Mouse (Mus musculus) liver, postnatal 0 days (tissue): ENCODE results near the gene Rp2. TPM values are rescaled to one million over a fixed set of nuclear protein-coding genes. Genes with fewer than 3 reads are reported as not detected.

Experiments used
- ATAC-seq: fragments of 200-750 bp; cut with Nextera tagmentation; 2 replicates; pipeline ENCODE4 v1.8.0; 2017; ENCODE audit warnings: mild to moderate bottlenecking, moderate library complexity
- DNase-seq: peaks from one replicate; pipeline ENCODE4 v3.0.0-alpha.2; 2016
- H3K27ac ChIP-seq: fragments of 300-500 bp; sonication (generic); 2 replicates; pipeline ENCODE4 v1.5.1; 2014; ENCODE audit warnings: antibody characterized with exemption, moderate library complexity, mild to moderate bottlenecking, low read depth
- H3K27me3 ChIP-seq: fragments of 300-500 bp; sonication (generic); 2 replicates; pipeline ENCODE4 v1.6.1; 2014; ENCODE audit warnings: low read length, control low read depth, mixed read lengths; ENCODE audit not compliant: insufficient read depth
- H3K36me3 ChIP-seq: fragments of 300-500 bp; sonication (generic); replicated peaks from 2 replicates; pipeline ENCODE4 v1.6.1; 2014; ENCODE audit warnings: mild to moderate bottlenecking, control low read depth, low read length, moderate library complexity, mixed read lengths; ENCODE audit not compliant: insufficient read depth
- H3K4me1 ChIP-seq: fragments of 300-500 bp; sonication (generic); 2 replicates; pipeline ENCODE4 v1.6.1; 2014; ENCODE audit warnings: antibody characterized with exemption, mild to moderate bottlenecking, control low read depth; ENCODE audit not compliant: insufficient read depth
- H3K4me2 ChIP-seq: fragments of 300-500 bp; sonication (generic); 2 replicates; pipeline ENCODE4 v1.6.1; 2014; ENCODE audit warnings: low read depth, mild to moderate bottlenecking, low read length, moderate library complexity, mixed read lengths
- H3K4me3 ChIP-seq: fragments of 300-500 bp; sonication (generic); 2 replicates; pipeline ENCODE4 v1.5.1; 2014; ENCODE audit warnings: low read depth, low read length
- H3K9ac ChIP-seq: fragments of 300-500 bp; sonication (generic); replicated peaks from 2 replicates; pipeline ENCODE4 v1.6.1; 2014; ENCODE audit warnings: mild to moderate bottlenecking, moderate library complexity
- H3K9me3 ChIP-seq: fragments of 300-500 bp; sonication (generic); 2 replicates; pipeline ENCODE4 v1.6.1; 2016; ENCODE audit warnings: mild to moderate bottlenecking, control low read depth, low read length, mixed read lengths
- CTCF ChIP-seq: sonication (generic); IDR thresholded peaks from 2 replicates; pipeline ENCODE4 v1.5.1; 2016; ENCODE audit warnings: antibody characterized with exemption, low read depth
- EP300 ChIP-seq: IDR thresholded peaks from 2 replicates; pipeline ENCODE4 v1.6.1; 2016; ENCODE audit warnings: antibody characterized with exemption, low read depth, mild to moderate bottlenecking
- WGBS: fragments of 180-500 bp; shearing (Covaris S2); extraction: QIAGEN DNeasy Blood & Tissue Kit; methylation state at CpG from one replicate; pipeline ENCODE4 v1.1.7; 2014; ENCODE audit not compliant: insufficient replicate concordance; 5-methylcytosine and 5-hydroxymethylcytosine counted together
- polyA plus RNA-seq: library from polyadenylated mRNA; unstranded; fragments of >200 nt; fragmentation: Nextera tagmentation; extraction: Ambion mirVana; gene quantifications from 2 replicates; pipeline ENCODE4 v1.2.1, GENCODE M21; 2015

Rp2 gene
- polyA plus RNA-seq, 1 experiment from 2014 or later: 6.7 TPM

GRCm38 (mm10) chrX:20392942-20393341 lies 28.7 kb downstream of the Rp2 start:
- Histone ChIP-seq H3K27ac (no peak overlapping the region), H3K27me3 (no peaks in the 10 kb centered on the region), H3K9ac (no peak overlapping the region), H3K4me3 (no peak overlapping the region), H3K9me3 (no peaks in the 10 kb centered on the region), H3K36me3 (no peaks in the 10 kb centered on the region), H3K4me1 (no peaks in the 10 kb centered on the region), H3K4me2 (no peak overlapping the region)
- no peak for ATAC-seq
- TF ChIP-seq EP300 (peak; percentile 62), CTCF (no peak)
- DNase-seq: no peak
- 65% methylated on average over 3 of the region's 3 CpGs for WGBS

- Histone ChIP-seq H3K9ac (no peak overlapping the region), H3K27me3 (no peaks in the 10 kb centered on the region), H3K4me1 (no peaks in the 10 kb centered on the region), H3K4me3 (no peak overlapping the region), H3K27ac (no peak overlapping the region), H3K4me2 (no peak overlapping the region), H3K36me3 (no peaks in the 10 kb centered on the region), H3K9me3 (no peaks in the 10 kb centered on the region)
- WGBS: 62% methylated on average over 4 of the region's 4 CpGs
- ATAC-seq: no peak
- TF ChIP-seq CTCF: peak; percentile 71
- no peak for TF ChIP-seq EP300
- DNase-seq: no peak
Observed at GRCm38 (mm10) chrX:20404068-20404467, 39.8 kb downstream of the Rp2 start.

GRCm38 (mm10) chrX:20406909-20407308 lies 42.6 kb downstream of the Rp2 start:
- Histone ChIP-seq H3K4me1 (no peaks in the 10 kb centered on the region), H3K9ac (no peak overlapping the region), H3K27me3 (no peaks in the 10 kb centered on the region), H3K4me3 (no peak overlapping the region), H3K4me2 (no peak overlapping the region), H3K36me3 (no peaks in the 10 kb centered on the region), H3K27ac (no peak overlapping the region), H3K9me3 (no peaks in the 10 kb centered on the region)
- DNase-seq: no peak
- 90% methylated on average over 2 of the region's 2 CpGs for WGBS
- no peak for ATAC-seq
- TF ChIP-seq CTCF: no peak
- TF ChIP-seq EP300: no peak

- H3K27ac ChIP-seq: no peak overlapping the region
- WGBS: 65% methylated on average over 2 of the region's 2 CpGs
- H3K4me2 ChIP-seq: no peak overlapping the region
- H3K9ac ChIP-seq: no peak overlapping the region
- peak; percentile 48 for ATAC-seq
- no peaks in the 10 kb centered on the region for H3K27me3 ChIP-seq
- TF ChIP-seq CTCF: no peak
- TF ChIP-seq EP300: no peak
- H3K36me3 ChIP-seq: no peaks in the 10 kb centered on the region
- H3K9me3 ChIP-seq: no peaks in the 10 kb centered on the region
- no peak overlapping the region for H3K4me3 ChIP-seq
- no peaks in the 10 kb centered on the region for H3K4me1 ChIP-seq
- no peak for DNase-seq
Observed at GRCm38 (mm10) chrX:20407676-20408075, 43.4 kb downstream of the Rp2 start.

- Histone ChIP-seq H3K9me3 (no peaks in the 10 kb centered on the region), H3K4me3 (no peak overlapping the region), H3K9ac (no peak overlapping the region), H3K36me3 (no peaks in the 10 kb centered on the region), H3K4me1 (no peaks in the 10 kb centered on the region), H3K27ac (no peak overlapping the region), H3K4me2 (no peak overlapping the region), H3K27me3 (no peaks in the 10 kb centered on the region)
- DNase-seq (no peak), ATAC-seq (no peak)
- WGBS: 79% methylated on average over 4 of the region's 4 CpGs
- TF ChIP-seq EP300: no peak
- no peak for TF ChIP-seq CTCF
Observed at GRCm38 (mm10) chrX:20411382-20411781, 47.1 kb downstream of the Rp2 start.

GRCm38 (mm10) chrX:20412221-20412620 lies 47.9 kb downstream of the Rp2 start:
- no peaks in the 10 kb centered on the region for H3K9me3 ChIP-seq
- no peak for TF ChIP-seq EP300
- no peak overlapping the region for H3K9ac ChIP-seq
- H3K36me3 ChIP-seq: no peaks in the 10 kb centered on the region
- H3K27ac ChIP-seq: no peak overlapping the region
- H3K4me1 ChIP-seq: no peaks in the 10 kb centered on the region
- H3K4me2 ChIP-seq: no peak overlapping the region
- no peak overlapping the region for H3K4me3 ChIP-seq
- DNase-seq (no peak), ATAC-seq (peak; percentile 66)
- WGBS: 76% methylated on average over 3 of the region's 3 CpGs
- no peaks in the 10 kb centered on the region for H3K27me3 ChIP-seq
